Mouse (Mus musculus) lung, postnatal 0 days (tissue): Measurements from ENCODE around the gene Fzr1. TPM values are rescaled to one million over a fixed set of nuclear protein-coding genes. Genes with fewer than 3 reads are reported as not detected.

Source experiments
- ATAC-seq: fragments of 200-750 bp; cut with Nextera tagmentation; 2 replicates; pipeline ENCODE4 v1.8.0; 2017; ENCODE audit warnings: moderate library complexity
- DNase-seq: peaks from one replicate; pipeline ENCODE4 v3.0.0-alpha.2; 2016; ENCODE audit warnings: low spot score
- H3K27ac ChIP-seq: fragments of 300-500 bp; sonication (generic); 2 replicates; pipeline ENCODE4 v1.5.1; 2014; ENCODE audit warnings: antibody characterized with exemption, mild to moderate bottlenecking, low read length, mixed read lengths
- H3K27me3 ChIP-seq: fragments of 300-500 bp; sonication (generic); replicated peaks from 2 replicates; pipeline ENCODE4 v1.6.1; 2014; ENCODE audit warnings: low read length, mixed read lengths; ENCODE audit not compliant: insufficient read depth
- H3K36me3 ChIP-seq: fragments of 300-500 bp; sonication (generic); 2 replicates; pipeline ENCODE4 v1.6.1; 2014; ENCODE audit warnings: low read length, mixed read lengths; ENCODE audit not compliant: insufficient read depth
- H3K4me1 ChIP-seq: fragments of 300-500 bp; sonication (generic); 2 replicates; pipeline ENCODE4 v1.6.1; 2014; ENCODE audit warnings: antibody characterized with exemption, low read depth, low read length, mixed read lengths; ENCODE audit not compliant: insufficient read depth
- H3K4me2 ChIP-seq: fragments of 300-500 bp; sonication (generic); replicated peaks from 2 replicates; pipeline ENCODE4 v1.6.1; 2014; ENCODE audit warnings: low read depth, mild to moderate bottlenecking, low read length, moderate library complexity, mixed read lengths
- H3K4me3 ChIP-seq: fragments of 300-500 bp; sonication (generic); 2 replicates; pipeline ENCODE4 v1.5.1; 2014; ENCODE audit warnings: low read depth, low read length
- H3K9ac ChIP-seq: fragments of 300-500 bp; sonication (generic); replicated peaks from 2 replicates; pipeline ENCODE4 v1.6.1; 2014; ENCODE audit warnings: low read depth, mild to moderate bottlenecking
- H3K9me3 ChIP-seq: fragments of 300-500 bp; sonication (generic); 2 replicates; pipeline ENCODE4 v1.6.1; 2016; ENCODE audit warnings: low read length, mixed read lengths
- CTCF ChIP-seq: IDR thresholded peaks from 2 replicates; pipeline ENCODE4 v1.5.1; 2016; ENCODE audit warnings: antibody characterized with exemption, mild to moderate bottlenecking
- EP300 ChIP-seq: IDR thresholded peaks from 2 replicates; pipeline ENCODE4 v1.6.1; 2016; ENCODE audit warnings: antibody characterized with exemption, mild to moderate bottlenecking, control low read depth
- WGBS: fragments of 180-500 bp; shearing (Covaris S2); extraction: QIAGEN DNeasy Blood & Tissue Kit; methylation state at CpG from one replicate; pipeline ENCODE4 v1.1.7; 2014; 5-methylcytosine and 5-hydroxymethylcytosine counted together
- polyA plus RNA-seq: library from polyadenylated mRNA; unstranded; fragments of >200 nt; fragmentation: Nextera tagmentation; extraction: Ambion mirVana; gene quantifications from 2 replicates; pipeline ENCODE4 v1.2.1, GENCODE M21; 2015

Gene Fzr1
- polyA plus RNA-seq, 1 experiment from 2014 or later: 39.5 TPM

- Histone ChIP-seq H3K4me2 (no peak overlapping the region), H3K27me3 (no peaks in the 10 kb centered on the region), H3K9me3 (no peaks in the 10 kb centered on the region), H3K9ac (no peak overlapping the region), H3K4me3 (no peak overlapping the region), H3K4me1 (peaks cover 11% of the 10 kb centered on the region; the same call in 1 of the 2 replicates), H3K36me3 (no peaks in the 10 kb centered on the region; the same call in none of the 2 replicates), H3K27ac (no peak overlapping the region)
- DNase-seq: no peak
- 63% methylated on average over 22 of the region's 22 CpGs for WGBS
- ATAC-seq: no peak
- TF ChIP-seq CTCF: no peak
- no peak for TF ChIP-seq EP300
These were observed 7.4 kb upstream of the Fzr1 start for GRCm38 (mm10) chr10:81385603-81386306.

- Histone ChIP-seq H3K27ac (peak overlapping the region; percentile 89), H3K4me3 (peak overlapping the region; percentile 77), H3K9me3 (no peaks in the 10 kb centered on the region), H3K27me3 (no peaks in the 10 kb centered on the region), H3K4me1 (peaks cover 11% of the 10 kb centered on the region; the same call in 1 of the 2 replicates), H3K36me3 (no peaks in the 10 kb centered on the region; the same call in none of the 2 replicates), H3K4me2 (peak overlapping the region; percentile 89), H3K9ac (peak overlapping the region; percentile 88)
- TF ChIP-seq EP300: no peak; the same call in 1 of the 2 replicates
- no peak for TF ChIP-seq CTCF
- DNase-seq: peak; percentile 69
- peak; percentile 22 for ATAC-seq
- under 1% methylated on average over 17 of the region's 19 CpGs for WGBS
These were observed 6.3 kb upstream of the Fzr1 start for GRCm38 (mm10) chr10:81384605-81384982.

GRCm38 (mm10) chr10:81383802-81384604 is 5.7 kb upstream of the Fzr1 start, which contains the start of the genes Dohh and Gm48551:
Gene Dohh (plus strand): TSS chr10:81384428.
Gene Gm48551 (plus strand): TSS chr10:81384466.
- ATAC-seq: peak; percentile 95
- peak within 1 kb of the TSS; percentile 88 for H3K9ac ChIP-seq
- peak; percentile 99 for DNase-seq
- peak within 1 kb of the TSS; percentile 77 for H3K4me3 ChIP-seq
- WGBS: 4% methylated on average over 50 of the region's 54 CpGs
- TF ChIP-seq EP300: peak; percentile 86
- peak; percentile 18; the same call in 1 of the 2 replicates for TF ChIP-seq CTCF
- H3K9me3 ChIP-seq: no peaks in the 10 kb centered on the region
- no peaks in the 10 kb centered on the region; the same call in none of the 2 replicates for H3K36me3 ChIP-seq
- H3K4me1 ChIP-seq: peaks cover 8% of the 10 kb centered on the region; the same call in 1 of the 2 replicates
- peak within 1 kb of the TSS; percentile 89 for H3K27ac ChIP-seq
- H3K4me2 ChIP-seq: peak within 1 kb of the TSS; percentile 89
- no peaks in the 10 kb centered on the region for H3K27me3 ChIP-seq

GRCm38 (mm10) chr10:81382039-81382438 is 3.7 kb upstream of the Fzr1 start:
- Histone ChIP-seq H3K9ac (no peak overlapping the region), H3K9me3 (no peaks in the 10 kb centered on the region), H3K27ac (0 out of 2 replicates have a peak overlapping the region, but pooled peaks have one; percentile 14), H3K4me1 (peaks cover 15% of the 10 kb centered on the region; the same call in 1 of the 2 replicates), H3K4me2 (no peak overlapping the region), H3K4me3 (no peak overlapping the region), H3K27me3 (no peaks in the 10 kb centered on the region), H3K36me3 (no peaks in the 10 kb centered on the region; the same call in none of the 2 replicates)
- 32% methylated on average over 5 of the region's 5 CpGs for WGBS
- TF ChIP-seq EP300: peak; percentile 95
- no peak for TF ChIP-seq CTCF
- DNase-seq (peak; percentile 63), ATAC-seq (peak; percentile 2)

- Histone ChIP-seq H3K9ac (no peak overlapping the region), H3K4me1 (peaks cover 17% of the 10 kb centered on the region; the same call in 1 of the 2 replicates), H3K4me3 (no peak overlapping the region), H3K9me3 (no peaks in the 10 kb centered on the region), H3K27me3 (no peaks in the 10 kb centered on the region), H3K27ac (no peak overlapping the region), H3K36me3 (no peaks in the 10 kb centered on the region), H3K4me2 (no peak overlapping the region)
- DNase-seq (no peak), ATAC-seq (no peak)
- WGBS: 86% methylated on average over 6 of the region's 6 CpGs
- TF ChIP-seq CTCF: no peak
- TF ChIP-seq EP300: no peak
These were observed 1.6 kb upstream of the Fzr1 start for GRCm38 (mm10) chr10:81379809-81380378.
